ENCODE assay signal across 10 mouse cellular contexts in genomic region chr6:99264192-99265093, GRCm38 (mm10).
A peak's percentile ranks its signal among the peaks of the same experiment; 100 is the strongest.
DNase-seq lines count a peak whose midpoint lies in the region; ATAC-seq and TF ChIP-seq lines count a peak whose summit lies in the region.
"Had no signal": no experiment of that assay in that cellular context is flagged by ENCODE, and none has a peak within 500 bp of the region (broad histone marks: within the 10 kb centered on the region; RNA-seq: fewer than 3 reads in every experiment).

No protein-coding gene starts in this region.

- no peak overlapping the region for H3K9ac ChIP-seq in lung, embryonic 14.5 days
- peak overlapping the region; percentile 54 for H3K9ac ChIP-seq in stomach, embryonic 16.5 days (ENCODE audit: low read length)
- H3K9ac ChIP-seq: limb, embryonic 15.5 days had no signal

- no peak for TF ChIP-seq CTCF in gastrocnemius, adult 2 months (IDR thresholded peaks at IDR 0.05)
- no peak for TF ChIP-seq CTCF in spleen, adult 2 months (IDR thresholded peaks at IDR 0.05; ENCODE audit: extremely low read depth, insufficient read depth, insufficient read length, insufficient replicate concordance)
- no peak for TF ChIP-seq CTCF in lung, embryonic 14.5 days (IDR thresholded peaks at IDR 0.05; ENCODE audit: low read depth)

- no peak for DNase-seq in gastrocnemius, adult 2 months
- DNase-seq in gastrocnemius, postnatal 4 days (ENCODE audit: low spot score in 2 of 2), result no peak
- DNase-seq in spleen, adult 2 months (ENCODE audit: low read depth in 1 of 2, low spot score in 2 of 2), result peak in 1 of 2 experiments; percentile 46
- DNase-seq in spleen, postnatal 14 days (ENCODE audit: low spot score in 2 of 2), result no peak
- DNase-seq in lung, embryonic 14.5 days, result peak; percentile 27
- no peak for DNase-seq in layer of hippocampus, adult 9-11 months
- no peak for DNase-seq in ovary, postnatal 36 days (ENCODE audit: low spot score)
- DNase-seq: adrenal gland, adult 2 months had no signal

- intact Hi-C loops in gastrocnemius, adult 2 months (cut with DNase I), result loop anchor here (10.0 kb wide), 2 partner anchors 180 to 260 kb away; partner anchors contain the start of gene Foxp1

- no peak overlapping the region; the same call in 1 of the 2 replicates for H3K4me3 ChIP-seq in gastrocnemius, adult 2 months
- peak overlapping the region; percentile 64 for H3K4me3 ChIP-seq in spleen, adult 2 months (ENCODE audit: extremely low read depth, insufficient read depth, insufficient read length)
- 0 out of 2 replicates have a peak overlapping the region, but pooled peaks have one; percentile 4 for H3K4me3 ChIP-seq in lung, embryonic 14.5 days (ENCODE audit: low read depth, low read length)
- no peak overlapping the region; the same call in 1 of the 2 replicates for H3K4me3 ChIP-seq in stomach, embryonic 16.5 days (replicated peaks; ENCODE audit: low read length)
- H3K4me3 ChIP-seq: limb, embryonic 15.5 days had no signal

- WGBS in spleen, adult 2 months, result 9% methylated on average over 13 of the region's 13 CpGs
- WGBS in lung, embryonic 14.5 days, result 30% methylated on average over 13 of the region's 13 CpGs
- WGBS in stomach, embryonic 16.5 days, result 29% methylated on average over 13 of the region's 13 CpGs

- TF ChIP-seq POLR2A in spleen, adult 2 months (IDR thresholded peaks at IDR 0.05; ENCODE audit: low read depth, low read length), result peak; percentile 20; the same call in 1 of the 2 replicates

- H3K27ac ChIP-seq in gastrocnemius, adult 2 months, result 0 out of 2 replicates have a peak overlapping the region, but pooled peaks have one; percentile 8
- H3K27ac ChIP-seq in spleen, adult 2 months (ENCODE audit: insufficient read depth, low read length), result peak overlapping the region; percentile 93
- H3K27ac ChIP-seq in lung, embryonic 14.5 days (ENCODE audit: low read depth), result peak overlapping the region; percentile 30
- H3K27ac ChIP-seq in stomach, embryonic 16.5 days (ENCODE audit: low read length), result peak overlapping the region; percentile 60

- H3K4me2 ChIP-seq in lung, embryonic 14.5 days, result peak overlapping the region; percentile 58
- H3K4me2 ChIP-seq in stomach, embryonic 16.5 days (ENCODE audit: low read depth, low read length), result peak overlapping the region; percentile 26
- H3K4me2 ChIP-seq: limb, embryonic 15.5 days had no signal

- no peaks in the 10 kb centered on the region for H3K27me3 ChIP-seq in spleen, adult 2 months (ENCODE audit: control insufficient read depth, insufficient read depth, low read length)
- no peaks in the 10 kb centered on the region for H3K27me3 ChIP-seq in lung, embryonic 14.5 days (ENCODE audit: insufficient read depth, low read length)
- H3K27me3 ChIP-seq in stomach, embryonic 16.5 days (ENCODE audit: control insufficient read depth, insufficient read depth, low read length), result no peaks in the 10 kb centered on the region
- H3K27me3 ChIP-seq: limb, embryonic 15.5 days had no signal

- H3K4me1 ChIP-seq in spleen, adult 2 months (ENCODE audit: control insufficient read depth, insufficient read depth, insufficient read length), result peaks cover 6% of the 10 kb centered on the region
- peaks cover 30% of the 10 kb centered on the region for H3K4me1 ChIP-seq in lung, embryonic 14.5 days (ENCODE audit: insufficient read depth)
- peaks cover 55% of the 10 kb centered on the region for H3K4me1 ChIP-seq in stomach, embryonic 16.5 days (ENCODE audit: control insufficient read depth, insufficient read depth, low read length)

- peaks cover 3% of the 10 kb centered on the region; the same call in 1 of the 2 replicates for H3K36me3 ChIP-seq in spleen, adult 2 months (ENCODE audit: control insufficient read depth, insufficient read depth, low read length)
- H3K36me3 ChIP-seq in lung, embryonic 14.5 days (ENCODE audit: insufficient read depth), result no peaks in the 10 kb centered on the region
- no peaks in the 10 kb centered on the region for H3K36me3 ChIP-seq in stomach, embryonic 16.5 days (ENCODE audit: control insufficient read depth, insufficient read depth, low read length)
- H3K36me3 ChIP-seq: limb, embryonic 15.5 days had no signal

- H3K9me3 ChIP-seq in lung, embryonic 14.5 days (ENCODE audit: low read depth, low read length), result no peaks in the 10 kb centered on the region
- no peaks in the 10 kb centered on the region for H3K9me3 ChIP-seq in stomach, embryonic 16.5 days (replicated peaks; ENCODE audit: control insufficient read depth, low read length)
- H3K9me3 ChIP-seq: limb, embryonic 15.5 days had no signal

- ATAC-seq in lung, embryonic 14.5 days (ENCODE audit: insufficient read depth), result no peak
- 0 out of 2 replicates have a peak, but pooled peaks have one; percentile 48 for ATAC-seq in stomach, embryonic 16.5 days (ENCODE audit: insufficient read depth, low FRiP score)

Comparison
In these comparisons a context has a peak if more than half of its experiments do, and no peak if none do; other contexts are left out.
1. H3K27ac ChIP-seq: peak in every context shown above with its lines; median percentile 93 in spleen, adult 2 months; 60 in stomach, embryonic 16.5 days; 30 in lung, embryonic 14.5 days; 8 in gastrocnemius, adult 2 months.
2. H3K4me3 ChIP-seq: peak in spleen, adult 2 months (single experiment) and lung, embryonic 14.5 days (single experiment); none in gastrocnemius, adult 2 months (single experiment) and stomach, embryonic 16.5 days (single experiment).